Mouse (Mus musculus): ENCODE data around the gene Supt6.

DNA sequence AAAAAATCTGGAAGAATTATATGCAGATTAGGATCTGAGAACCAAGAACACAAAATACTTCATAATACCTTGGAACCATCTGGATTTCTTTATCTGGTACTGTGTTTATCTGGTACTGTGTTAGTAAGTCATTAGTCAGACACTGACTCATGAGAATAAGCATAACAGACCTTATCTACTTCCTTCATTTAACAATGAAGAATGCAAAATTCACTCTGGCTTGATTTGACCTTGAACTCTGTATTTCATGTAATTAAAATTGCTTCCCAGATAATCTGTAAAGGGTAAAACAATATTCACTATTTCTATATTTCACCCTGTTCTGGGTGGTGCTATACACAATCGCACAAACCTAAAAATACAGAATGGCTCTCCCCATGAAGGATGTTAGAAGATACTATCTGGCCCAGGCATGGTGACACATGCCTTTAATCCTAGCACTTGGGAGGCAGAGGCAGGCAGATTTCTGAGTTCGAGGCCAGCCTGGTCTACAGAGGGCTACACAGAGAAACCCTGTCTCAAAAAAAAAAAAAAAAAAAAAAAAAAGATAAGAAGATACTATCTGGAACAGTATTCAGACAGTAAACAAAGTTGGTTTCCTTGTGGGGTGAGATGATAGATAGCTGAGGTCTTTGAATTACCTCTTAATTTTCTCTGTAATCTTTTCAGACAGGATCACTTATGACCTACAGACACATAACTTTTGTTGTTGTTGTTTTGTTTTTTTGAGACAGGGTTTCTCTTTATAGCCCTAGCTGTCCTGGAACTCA is 14.9 kb upstream of the Supt6 start:
- TF ChIP-seq CTCF (conservative IDR thresholded peaks at IDR 0.05 in 1 of 2, IDR thresholded peaks at IDR 0.05 in 1 of 2; ENCODE audit: low read depth in 2 of 2, low read length in 2 of 2), result no peak
- TF ChIP-seq MAFK (IDR thresholded peaks at IDR 0.05; ENCODE audit: insufficient replicate concordance, low read length), result no peak
- TF ChIP-seq HCFC1 (IDR thresholded peaks at IDR 0.05; ENCODE audit: low read depth, low read length), result no peak
- TF ChIP-seq USF1 (IDR thresholded peaks at IDR 0.05; ENCODE audit: low read depth, low read length), result no peak
- TF ChIP-seq EP300 (IDR thresholded peaks at IDR 0.05; ENCODE audit: low read length), result no peak
- no peak for TF ChIP-seq POLR2A (IDR thresholded peaks at IDR 0.05; ENCODE audit: low read depth, low read length)
- no peak for TF ChIP-seq RAD21 (IDR thresholded peaks at IDR 0.05; ENCODE audit: low read depth, low read length)
- no peak for TF ChIP-seq USF2 (conservative IDR thresholded peaks at IDR 0.05; ENCODE audit: low read depth, low read length)
- TF ChIP-seq CHD1 (IDR thresholded peaks at IDR 0.05; ENCODE audit: low read depth, low read length), result no peak
- no peak for TF ChIP-seq MAX (IDR thresholded peaks at IDR 0.05; ENCODE audit: low read length)
- TF ChIP-seq E2F4 (IDR thresholded peaks at IDR 0.05; ENCODE audit: insufficient replicate concordance, low read depth, low read length), result no peak
- no peak for TF ChIP-seq BHLHE40 (IDR thresholded peaks at IDR 0.05; ENCODE audit: low read depth, low read length)
- peak; percentile 51 for TF ChIP-seq ZNF384 (IDR thresholded peaks at IDR 0.05; ENCODE audit: low read depth, low read length)

Measured in CH12.LX (cell line).